Mouse (Mus musculus): ENCODE measurements around the gene Gria2. TPM values are rescaled to one million over a fixed set of nuclear protein-coding genes. Genes with fewer than 3 reads are reported as not detected.

Gria2 gene
- polyA plus RNA-seq, 1 experiment from 2014 or later: 0.02 TPM

DNA sequence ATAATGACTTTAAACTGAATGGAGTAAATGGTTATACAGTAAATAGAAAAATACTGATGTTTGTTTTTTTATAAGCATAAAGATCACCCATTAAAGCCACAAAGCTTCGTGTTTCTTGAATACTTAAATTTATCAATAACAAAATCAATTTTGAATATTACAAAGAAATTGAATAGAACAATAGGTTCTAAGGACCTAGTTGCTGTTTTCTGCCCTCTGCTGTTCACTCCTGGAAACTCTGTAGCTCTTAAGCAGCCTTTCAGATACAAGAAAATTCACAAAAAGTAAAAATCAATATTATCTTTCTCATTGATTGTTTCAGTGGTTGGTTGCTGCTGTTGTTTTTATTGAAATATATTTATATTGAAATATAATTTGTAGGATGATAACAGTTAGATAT lies 2.7 kb upstream of the Gria2 start:
- H3K9ac ChIP-seq (ENCODE audit: low read depth, low read length): no peak overlapping the region
- WGBS (ENCODE audit: insufficient replicate concordance): 10% methylated on average over 1 of the region's 1 CpGs
- no peaks in the 10 kb centered on the region for H3K36me3 ChIP-seq (ENCODE audit: control insufficient read depth, insufficient read depth)
- H3K4me1 ChIP-seq (ENCODE audit: control insufficient read depth, low read depth, low read length): no peaks in the 10 kb centered on the region
- no peak for ATAC-seq (ENCODE audit: low read depth)
- peaks cover 23% of the 10 kb centered on the region for H3K27me3 ChIP-seq (ENCODE audit: control insufficient read depth, insufficient read depth, low read depth, low read length)
- no peaks in the 10 kb centered on the region for H3K9me3 ChIP-seq (replicated peaks; ENCODE audit: control insufficient read depth, low read length)
- H3K4me3 ChIP-seq (ENCODE audit: low read depth, low read length): no peak overlapping the region
- no peak overlapping the region for H3K4me2 ChIP-seq (ENCODE audit: low read depth, low read length)
- H3K27ac ChIP-seq (ENCODE audit: low read length): no peak overlapping the region

- ATAC-seq (ENCODE audit: low read depth): no peak
- 54% methylated on average over 1 of the region's 1 CpGs for WGBS (ENCODE audit: insufficient replicate concordance)
Observed at GRCm38 (mm10) chr3:80803811-80804210, 1.2 kb upstream of the Gria2 start.

GRCm38 (mm10) chr3:80803211-80803610 lies 576 bp upstream of the Gria2 start:
- Histone ChIP-seq H3K9me3 (replicated peaks; ENCODE audit: control insufficient read depth, low read length) (no peaks in the 10 kb centered on the region), H3K4me2 (ENCODE audit: low read depth, low read length) (no peak overlapping the region), H3K9ac (ENCODE audit: low read depth, low read length) (no peak overlapping the region), H3K27me3 (ENCODE audit: control insufficient read depth, insufficient read depth, low read depth, low read length) (peaks cover 24% of the 10 kb centered on the region), H3K36me3 (ENCODE audit: control insufficient read depth, insufficient read depth) (no peaks in the 10 kb centered on the region), H3K4me1 (ENCODE audit: control insufficient read depth, low read depth, low read length) (no peaks in the 10 kb centered on the region), H3K27ac (ENCODE audit: low read length) (no peak overlapping the region), H3K4me3 (ENCODE audit: low read depth, low read length) (no peak overlapping the region)
- no peak for ATAC-seq (ENCODE audit: low read depth)
- WGBS (ENCODE audit: insufficient replicate concordance): 42% methylated on average over 8 of the region's 8 CpGs

More at GRCm38 (mm10) chr3:80803811-80804210, 1.2 kb upstream of the Gria2 start:
- H3K9ac ChIP-seq (ENCODE audit: low read depth, low read length): no peak overlapping the region
- no peaks in the 10 kb centered on the region for H3K36me3 ChIP-seq (ENCODE audit: control insufficient read depth, insufficient read depth)
- H3K27me3 ChIP-seq (ENCODE audit: control insufficient read depth, insufficient read depth, low read depth, low read length): peaks cover 24% of the 10 kb centered on the region
- no peaks in the 10 kb centered on the region for H3K4me1 ChIP-seq (ENCODE audit: control insufficient read depth, low read depth, low read length)
- H3K9me3 ChIP-seq (replicated peaks; ENCODE audit: control insufficient read depth, low read length): no peaks in the 10 kb centered on the region
- H3K4me2 ChIP-seq (ENCODE audit: low read depth, low read length): no peak overlapping the region
- H3K4me3 ChIP-seq (ENCODE audit: low read depth, low read length): no peak overlapping the region
- no peak overlapping the region for H3K27ac ChIP-seq (ENCODE audit: low read length)

GRCm38 (mm10) chr3:80801827-80802310 lies 766 bp downstream of the Gria2 start:
- no peak overlapping the region for H3K27ac ChIP-seq (ENCODE audit: low read length)
- H3K4me2 ChIP-seq (ENCODE audit: low read depth, low read length): no peak overlapping the region
- H3K4me1 ChIP-seq (ENCODE audit: control insufficient read depth, low read depth, low read length): no peaks in the 10 kb centered on the region
- no peaks in the 10 kb centered on the region for H3K36me3 ChIP-seq (ENCODE audit: control insufficient read depth, insufficient read depth)
- ATAC-seq (ENCODE audit: low read depth): no peak
- peaks cover 24% of the 10 kb centered on the region for H3K27me3 ChIP-seq (ENCODE audit: control insufficient read depth, insufficient read depth, low read depth, low read length)
- H3K9me3 ChIP-seq (replicated peaks; ENCODE audit: control insufficient read depth, low read length): no peaks in the 10 kb centered on the region
- 16% methylated on average over 6 of the region's 6 CpGs for WGBS (ENCODE audit: insufficient replicate concordance)
- no peak overlapping the region for H3K4me3 ChIP-seq (ENCODE audit: low read depth, low read length)
- no peak overlapping the region for H3K9ac ChIP-seq (ENCODE audit: low read depth, low read length)

DNA sequence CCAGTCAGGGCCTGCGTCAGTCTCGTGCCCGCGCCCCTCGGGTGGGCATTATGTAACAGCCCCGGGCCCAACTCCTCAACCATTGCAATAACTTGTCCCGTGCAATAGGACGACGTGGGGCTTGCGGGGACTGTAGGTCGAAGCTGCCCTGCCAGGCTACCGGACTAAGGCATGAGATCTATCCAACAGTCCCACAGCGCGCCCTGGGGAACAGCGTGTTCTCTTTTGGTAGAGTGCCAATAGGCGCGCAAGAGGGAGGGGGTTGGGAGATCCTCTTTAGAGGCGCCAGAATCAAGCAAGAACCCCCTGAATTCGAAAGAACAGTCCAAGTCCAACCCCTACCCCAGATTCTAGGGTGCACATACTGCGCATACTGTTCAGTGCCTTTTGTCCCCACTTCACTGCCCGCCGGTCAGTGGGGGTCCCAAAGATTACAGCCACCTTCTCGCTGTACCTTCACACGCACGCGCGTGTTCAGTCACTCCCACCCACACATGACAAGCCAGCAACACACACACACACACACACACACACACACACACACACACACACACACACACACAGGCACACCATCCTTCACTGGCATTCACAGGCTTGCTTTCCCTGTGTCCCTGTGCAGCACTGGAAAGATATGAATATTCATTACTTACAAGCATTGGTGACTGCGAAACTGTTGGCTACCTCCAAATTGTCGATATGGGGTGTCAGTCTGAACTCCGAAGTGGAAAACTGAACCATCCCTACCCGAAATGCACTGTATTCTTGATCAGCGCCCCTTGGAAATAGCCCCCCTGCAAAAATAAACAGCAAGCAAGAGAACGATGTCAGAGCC lies 1.4 kb downstream of the Gria2 start:
- Histone ChIP-seq H3K27ac (ENCODE audit: low read length) (no peak overlapping the region), H3K4me2 (ENCODE audit: low read depth, low read length) (no peak overlapping the region), H3K9me3 (replicated peaks; ENCODE audit: control insufficient read depth, low read length) (no peaks in the 10 kb centered on the region), H3K9ac (ENCODE audit: low read depth, low read length) (no peak overlapping the region), H3K27me3 (ENCODE audit: control insufficient read depth, insufficient read depth, low read depth, low read length) (peaks cover 24% of the 10 kb centered on the region), H3K36me3 (ENCODE audit: control insufficient read depth, insufficient read depth) (no peaks in the 10 kb centered on the region), H3K4me3 (ENCODE audit: low read depth, low read length) (no peak overlapping the region), H3K4me1 (ENCODE audit: control insufficient read depth, low read depth, low read length) (no peaks in the 10 kb centered on the region)
- WGBS (ENCODE audit: insufficient replicate concordance): 5% methylated on average over 33 of the region's 33 CpGs
- no peak for ATAC-seq (ENCODE audit: low read depth)

DNA sequence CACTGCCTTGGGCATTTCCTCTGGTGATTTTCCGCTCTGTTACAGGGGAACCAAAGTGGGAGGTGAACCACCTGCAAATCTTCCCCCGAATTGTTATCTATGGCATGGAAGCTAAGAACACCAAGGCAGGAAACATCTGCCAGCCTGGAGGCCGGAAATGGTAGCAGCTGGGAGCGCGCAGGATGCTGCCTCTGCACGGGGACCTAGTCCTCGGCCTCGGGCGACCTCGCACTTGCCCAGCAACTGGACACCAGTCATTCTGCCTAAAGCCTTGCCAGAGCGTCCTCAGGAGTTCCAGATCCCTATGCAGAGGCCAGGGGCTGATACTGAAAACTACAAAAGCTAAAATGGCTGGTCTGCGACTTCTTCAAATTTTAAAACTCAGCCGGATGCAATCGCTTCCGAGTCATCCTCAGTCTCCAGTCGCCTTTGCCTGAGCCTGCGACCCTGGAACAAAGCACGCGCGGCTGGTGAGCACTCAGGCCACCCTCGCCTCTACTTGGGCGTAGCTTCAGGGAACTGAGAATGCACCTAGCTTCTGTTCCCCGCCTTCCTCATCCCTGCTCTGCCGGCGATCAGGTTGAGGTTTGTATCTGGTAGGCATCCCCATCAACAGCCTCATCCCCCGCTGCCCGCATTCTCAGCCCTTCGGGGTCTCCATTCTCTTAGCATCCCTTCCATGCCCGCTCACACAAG lies 2.2 kb downstream of the Gria2 start:
- Histone ChIP-seq H3K4me3 (ENCODE audit: low read depth, low read length) (no peak overlapping the region), H3K27me3 (ENCODE audit: control insufficient read depth, insufficient read depth, low read depth, low read length) (peaks cover 24% of the 10 kb centered on the region), H3K9ac (ENCODE audit: low read depth, low read length) (no peak overlapping the region), H3K4me1 (ENCODE audit: control insufficient read depth, low read depth, low read length) (no peaks in the 10 kb centered on the region), H3K4me2 (ENCODE audit: low read depth, low read length) (peak overlapping the region; percentile 20; the same call in 1 of the 2 replicates), H3K9me3 (replicated peaks; ENCODE audit: control insufficient read depth, low read length) (no peaks in the 10 kb centered on the region), H3K36me3 (ENCODE audit: control insufficient read depth, insufficient read depth) (no peaks in the 10 kb centered on the region), H3K27ac (ENCODE audit: low read length) (no peak overlapping the region)
- 2% methylated on average over 29 of the region's 29 CpGs for WGBS (ENCODE audit: insufficient replicate concordance)
- ATAC-seq (ENCODE audit: low read depth): 0 out of 2 replicates have a peak, but pooled peaks have one; percentile 7

- no peak overlapping the region for H3K4me3 ChIP-seq (ENCODE audit: low read depth, low read length)
- H3K27ac ChIP-seq (ENCODE audit: low read length): no peak overlapping the region
- H3K4me2 ChIP-seq (ENCODE audit: low read depth, low read length): no peak overlapping the region
- ATAC-seq (ENCODE audit: low read depth): no peak
- no peak overlapping the region for H3K9ac ChIP-seq (ENCODE audit: low read depth, low read length)
- H3K27me3 ChIP-seq (ENCODE audit: control insufficient read depth, insufficient read depth, low read depth, low read length): peaks cover 24% of the 10 kb centered on the region
- 40% methylated on average over 1 of the region's 1 CpGs for WGBS (ENCODE audit: insufficient replicate concordance)
- H3K9me3 ChIP-seq (replicated peaks; ENCODE audit: control insufficient read depth, low read length): no peaks in the 10 kb centered on the region
- H3K4me1 ChIP-seq (ENCODE audit: control insufficient read depth, low read depth, low read length): no peaks in the 10 kb centered on the region
- H3K36me3 ChIP-seq (ENCODE audit: control insufficient read depth, insufficient read depth): no peaks in the 10 kb centered on the region
Observed at GRCm38 (mm10) chr3:80797935-80798334, 4.7 kb downstream of the Gria2 start.

DNA sequence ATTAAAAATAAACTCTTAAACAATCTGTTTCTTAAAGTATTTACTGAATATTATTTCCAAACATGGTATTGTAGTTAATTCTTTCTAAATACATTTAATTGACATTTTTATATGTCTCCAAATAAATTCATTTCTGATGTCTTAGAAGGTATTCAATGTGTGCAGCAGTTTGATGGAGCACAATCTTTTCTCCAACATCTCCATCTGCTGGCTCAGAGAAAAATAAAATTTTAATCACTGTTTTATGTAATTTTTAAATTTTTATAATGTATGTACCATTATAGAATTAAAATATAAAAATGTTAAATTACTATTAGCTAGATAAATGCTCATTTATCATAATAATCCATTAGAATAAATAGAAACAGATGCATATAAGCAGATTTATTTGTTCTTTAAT lies 5.9 kb downstream of the Gria2 start:
- Histone ChIP-seq H3K9ac (ENCODE audit: low read depth, low read length) (no peak overlapping the region), H3K4me3 (ENCODE audit: low read depth, low read length) (no peak overlapping the region), H3K9me3 (replicated peaks; ENCODE audit: control insufficient read depth, low read length) (no peaks in the 10 kb centered on the region), H3K27ac (ENCODE audit: low read length) (no peak overlapping the region), H3K36me3 (ENCODE audit: control insufficient read depth, insufficient read depth) (no peaks in the 10 kb centered on the region), H3K27me3 (ENCODE audit: control insufficient read depth, insufficient read depth, low read depth, low read length) (peaks cover 15% of the 10 kb centered on the region), H3K4me1 (ENCODE audit: control insufficient read depth, low read depth, low read length) (no peaks in the 10 kb centered on the region), H3K4me2 (ENCODE audit: low read depth, low read length) (no peak overlapping the region)
- ATAC-seq (ENCODE audit: low read depth): no peak

DNA sequence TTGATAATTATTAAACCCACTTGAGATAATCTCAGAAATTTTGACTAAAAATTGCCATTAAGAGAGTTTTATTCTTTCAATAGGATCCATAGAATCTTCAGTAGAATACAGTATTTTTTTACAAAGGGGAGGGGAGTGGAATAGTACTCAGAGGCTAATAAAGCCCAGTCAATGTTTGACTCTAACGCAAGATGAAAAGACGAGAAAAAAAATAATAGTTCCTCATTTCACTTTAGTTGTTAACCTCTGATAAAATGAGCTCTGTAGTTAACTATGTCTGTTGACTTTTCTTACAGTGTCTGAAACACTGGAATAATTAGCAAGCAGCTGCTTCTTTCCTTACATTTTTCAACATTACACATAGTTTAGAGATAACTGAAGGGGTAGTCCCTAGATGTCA lies 7.4 kb downstream of the Gria2 start:
- no peaks in the 10 kb centered on the region for H3K36me3 ChIP-seq (ENCODE audit: control insufficient read depth, insufficient read depth)
- no peak overlapping the region for H3K27ac ChIP-seq (ENCODE audit: low read length)
- H3K4me2 ChIP-seq (ENCODE audit: low read depth, low read length): no peak overlapping the region
- WGBS (ENCODE audit: insufficient replicate concordance): 53% methylated on average over 2 of the region's 2 CpGs
- no peak for ATAC-seq (ENCODE audit: low read depth)
- H3K9ac ChIP-seq (ENCODE audit: low read depth, low read length): no peak overlapping the region
- H3K4me1 ChIP-seq (ENCODE audit: control insufficient read depth, low read depth, low read length): no peaks in the 10 kb centered on the region
- H3K27me3 ChIP-seq (ENCODE audit: control insufficient read depth, insufficient read depth, low read depth, low read length): peaks cover under 1% of the 10 kb centered on the region
- H3K9me3 ChIP-seq (replicated peaks; ENCODE audit: control insufficient read depth, low read length): no peaks in the 10 kb centered on the region
- no peak overlapping the region for H3K4me3 ChIP-seq (ENCODE audit: low read depth, low read length)

All from liver, embryonic 16.5 days (tissue).